Mouse (Mus musculus) heart, postnatal 10 days (tissue): ENCODE data around the gene Spink8. TPM values are rescaled to one million over a fixed set of nuclear protein-coding genes. Genes with fewer than 3 reads are reported as not detected.
A peak's percentile ranks its signal among the peaks of the same experiment; 100 is the strongest.
"Not testable (repeated sequence)": the region's sequence is repeated elsewhere in the genome, so short reads cannot be mapped to it uniquely, and the experiment has no call there.

ENCODE experiments used
- DNase-seq, 2 experiments: peaks; one replicate each; pipeline ENCODE4 v3.0.0; 2021
- intact Hi-C: fragments of 180-260 bp; cut with DNase I; formaldehyde crosslinking; loops from one replicate; pipeline ENCODE4 v1.15.1; 2025
- total RNA-seq, 2 experiments: library from RNA; stranded (reverse); gene quantifications; 2 replicates each; pipeline ENCODE4 v1.2.3; 2021

The Spink8 gene
- total RNA-seq = not detected

GRCm38 (mm10) chr9:109811980-109812379 lies at the start of gene Spink8:
Gene Spink8 (plus strand): TSS chr9:109812280.
- DNase-seq = no peak
- intact Hi-C loops = no loop called here

GRCm38 (mm10) chr9:109766841-109767240 lies 45.2 kb upstream of the Spink8 start:
- DNase-seq, intact Hi-C loops: not testable (repeated sequence)

GRCm38 (mm10) chr9:109790570-109790969 lies 21.5 kb upstream of the Spink8 start, which contains the start of gene Fbxw27:
Gene Fbxw27 (minus strand): TSS chr9:109790670.
- DNase-seq, intact Hi-C loops: not testable (repeated sequence)

- intact Hi-C loops = no loop called here
- no peak for DNase-seq
Observed at GRCm38 (mm10) chr9:109795221-109795620, 16.9 kb upstream of the Spink8 start.

- intact Hi-C loops = no loop called here
- DNase-seq = no peak
Observed at GRCm38 (mm10) chr9:109795811-109796210, 16.3 kb upstream of the Spink8 start.

GRCm38 (mm10) chr9:109798051-109798450 lies 14.0 kb upstream of the Spink8 start:
- DNase-seq = peak; percentile 2 to 21
- intact Hi-C loops = no loop called here

GRCm38 (mm10) chr9:109805596-109805995 lies 6.5 kb upstream of the Spink8 start:
- intact Hi-C loops, DNase-seq: not testable (repeated sequence)

- no peak for DNase-seq
- intact Hi-C loops = no loop called here
Observed at GRCm38 (mm10) chr9:109806260-109806659, 5.8 kb upstream of the Spink8 start.

- intact Hi-C loops = no loop called here
- DNase-seq = no peak
Observed at GRCm38 (mm10) chr9:109806695-109807293, 5.3 kb upstream of the Spink8 start.

GRCm38 (mm10) chr9:109807898-109808297 lies 4.2 kb upstream of the Spink8 start:
- no peak for DNase-seq
- intact Hi-C loops = no loop called here

GRCm38 (mm10) chr9:109813424-109813823 lies 1.3 kb downstream of the Spink8 start:
- intact Hi-C loops = no loop called here
- peak in 1 of 2 experiments; percentile 5 for DNase-seq

GRCm38 (mm10) chr9:109816341-109816740 lies 4.3 kb downstream of the Spink8 start:
- intact Hi-C loops = no loop called here
- no peak for DNase-seq

GRCm38 (mm10) chr9:109825739-109826138 lies 13.7 kb downstream of the Spink8 start:
- intact Hi-C loops = no loop called here
- DNase-seq = no peak

- intact Hi-C loops = no loop called here
- no peak for DNase-seq
Observed at GRCm38 (mm10) chr9:109826181-109826580, 14.1 kb downstream of the Spink8 start.

- peak; percentile 89 to 93 for DNase-seq
- intact Hi-C loops = loop anchor here (1.0 kb wide), 1 partner anchor 147 kb away; no protein-coding TSS in a partner anchor
Observed at GRCm38 (mm10) chr9:109832391-109833087, 20.5 kb downstream of the Spink8 start, which contains the start of gene Nme6. Gene Nme6 (plus strand): TSS chr9:109832749.

- DNase-seq = no peak
- intact Hi-C loops = no loop called here
Observed at GRCm38 (mm10) chr9:109833088-109833412, 21.0 kb downstream of the Spink8 start.

GRCm38 (mm10) chr9:109849312-109849758 lies 37.3 kb downstream of the Spink8 start, which contains the start of gene Camp:
Gene Camp (minus strand): TSS chr9:109849617.
- intact Hi-C loops = loop anchor here (5.0 kb wide), 1 partner anchor 707 kb away; no protein-coding TSS in a partner anchor
- peak; percentile 55 to 58 for DNase-seq

GRCm38 (mm10) chr9:109850099-109850498 lies 38.0 kb downstream of the Spink8 start:
- intact Hi-C loops = no loop called here
- no peak for DNase-seq

- no peak for DNase-seq
- intact Hi-C loops = no loop called here
Observed at GRCm38 (mm10) chr9:109854341-109854740, 42.3 kb downstream of the Spink8 start.

GRCm38 (mm10) chr9:109855947-109856346 lies 43.9 kb downstream of the Spink8 start:
- intact Hi-C loops = no loop called here
- DNase-seq = no peak

GRCm38 (mm10) chr9:109862397-109863044 lies 50.4 kb downstream of the Spink8 start:
- intact Hi-C loops = loop anchor here (2.0 to 5.0 kb wide), 3 partner anchors 178 to 860 kb away; no protein-coding TSS in a partner anchor
- DNase-seq = peak; percentile 79 to 89
